Mouse (Mus musculus): ENCODE measurements at regions not wholly inside any gene's neighbourhood (a gene's known extent, or its start where the extent isn't known, plus 50 kb on each side); places are given as distances from the start of the nearest gene placed in this dataset.

GRCm38 (mm10) chr13:90738513-90738912, 166.6 kb downstream of the Atp6ap1l start:
- DNase-seq (ENCODE audit: low spot score), result no peak

- no peak for DNase-seq (ENCODE audit: low spot score)
Measured at GRCm38 (mm10) chr13:90733265-90733664, 171.9 kb downstream of the Atp6ap1l start.

GRCm38 (mm10) chr13:90729078-90729477, 176.1 kb downstream of the Atp6ap1l start:
- no peak for DNase-seq (ENCODE audit: low spot score)

GRCm38 (mm10) chr13:90727816-90728215, 177.3 kb downstream of the Atp6ap1l start:
- DNase-seq (ENCODE audit: low spot score), result no peak

GRCm38 (mm10) chr13:90725053-90725827, 179.9 kb downstream of the Atp6ap1l start:
- no peak for DNase-seq (ENCODE audit: low spot score)

GRCm38 (mm10) chr13:90724598-90724997, 180.6 kb downstream of the Atp6ap1l start:
- DNase-seq (ENCODE audit: low spot score), result no peak

GRCm38 (mm10) chr13:90723533-90723898, 181.6 kb downstream of the Atp6ap1l start:
- DNase-seq (ENCODE audit: low spot score), result no peak

GRCm38 (mm10) chr13:90722599-90723532, 182.3 kb downstream of the Atp6ap1l start:
- no peak for DNase-seq (ENCODE audit: low spot score)

GRCm38 (mm10) chr13:90684324-90684723, 220.8 kb downstream of the Atp6ap1l start:
- DNase-seq (ENCODE audit: low spot score), result no peak

GRCm38 (mm10) chr13:90679162-90680010, 225.8 kb downstream of the Atp6ap1l start:
- no peak for DNase-seq (ENCODE audit: low spot score)

GRCm38 (mm10) chr13:90673823-90674222, 231.3 kb downstream of the Atp6ap1l start:
- no peak for DNase-seq (ENCODE audit: low spot score)

GRCm38 (mm10) chr13:90673079-90673478, 232.1 kb downstream of the Atp6ap1l start:
- DNase-seq (ENCODE audit: low spot score), result no peak

- no peak for DNase-seq (ENCODE audit: low spot score)
Measured at GRCm38 (mm10) chr13:90661567-90662141, 243.5 kb downstream of the Atp6ap1l start.

- DNase-seq (ENCODE audit: low spot score), result no peak
Measured at GRCm38 (mm10) chr13:90660950-90661349, 244.2 kb downstream of the Atp6ap1l start.

GRCm38 (mm10) chr13:90659087-90659486, 246.1 kb downstream of the Atp6ap1l start:
- no peak for DNase-seq (ENCODE audit: low spot score)

GRCm38 (mm10) chr13:90646356-90646755, 258.8 kb downstream of the Atp6ap1l start:
- no peak for DNase-seq (ENCODE audit: low spot score)

GRCm38 (mm10) chr13:90644216-90644615, 260.9 kb downstream of the Atp6ap1l start:
- DNase-seq (ENCODE audit: low spot score), result no peak

- no peak for DNase-seq (ENCODE audit: low spot score)
Measured at GRCm38 (mm10) chr13:90643575-90644215, 261.5 kb downstream of the Atp6ap1l start.

- peak; percentile 11 for DNase-seq (ENCODE audit: low spot score)
Measured at GRCm38 (mm10) chr13:90643109-90643508, 262.0 kb downstream of the Atp6ap1l start.

GRCm38 (mm10) chr13:90642206-90642823, 262.8 kb downstream of the Atp6ap1l start:
- DNase-seq (ENCODE audit: low spot score), result no peak
